Mouse (Mus musculus) cerebellum, adult 9-10 months (tissue): ENCODE measurements at regions not wholly inside any gene's neighbourhood (a gene's known extent, or its start where the extent isn't known, plus 50 kb on each side); places are given as distances from the start of the nearest gene placed in this dataset.

ENCODE experiments used
- DNase-seq: peaks from one replicate; pipeline ENCODE4 v3.0.0; 2022

DNA sequence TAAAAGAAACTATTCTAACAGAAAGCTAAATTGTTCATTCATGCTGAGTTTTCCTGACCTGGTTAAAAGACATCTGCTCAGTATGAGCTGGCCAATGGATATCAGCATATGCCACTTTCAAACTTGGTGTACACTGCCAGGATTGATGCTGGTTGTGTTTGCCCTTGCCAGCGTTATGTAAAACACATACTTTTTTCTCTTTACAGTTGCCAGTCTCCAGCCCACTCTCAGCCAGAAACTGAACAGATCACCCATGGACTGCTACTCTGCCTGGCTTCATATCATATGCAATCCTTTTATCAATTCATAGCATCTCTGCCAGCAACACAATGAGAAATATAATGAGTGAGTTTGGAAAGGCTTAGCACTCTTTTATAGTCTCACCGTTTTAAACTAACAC lies 940.7 kb upstream of the Epha6 start:
- DNase-seq = peak; percentile 86

DNA sequence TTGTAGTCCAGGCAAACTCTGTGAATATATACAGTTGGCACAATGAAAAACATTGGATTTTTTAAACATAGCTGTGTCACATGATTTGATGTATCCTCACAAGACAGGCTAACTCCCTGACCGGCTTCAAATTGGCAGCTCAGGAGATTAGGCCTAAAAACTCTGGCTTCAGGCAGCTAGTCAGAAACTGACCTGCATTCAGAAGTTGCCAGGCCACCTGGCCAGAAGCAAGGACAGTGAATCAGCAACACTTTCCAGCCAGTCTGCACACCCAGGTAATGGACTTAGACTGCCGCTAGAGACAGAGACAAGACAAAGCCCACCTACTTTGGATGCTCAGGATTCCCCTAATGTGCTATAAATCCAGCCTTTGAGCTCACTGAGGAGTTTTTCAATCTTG lies 929.4 kb upstream of the Epha6 start:
- DNase-seq = peak; percentile 16
